Comparison of ENCODE assay signal across 8 mouse cellular contexts in the genomic region with DNA sequence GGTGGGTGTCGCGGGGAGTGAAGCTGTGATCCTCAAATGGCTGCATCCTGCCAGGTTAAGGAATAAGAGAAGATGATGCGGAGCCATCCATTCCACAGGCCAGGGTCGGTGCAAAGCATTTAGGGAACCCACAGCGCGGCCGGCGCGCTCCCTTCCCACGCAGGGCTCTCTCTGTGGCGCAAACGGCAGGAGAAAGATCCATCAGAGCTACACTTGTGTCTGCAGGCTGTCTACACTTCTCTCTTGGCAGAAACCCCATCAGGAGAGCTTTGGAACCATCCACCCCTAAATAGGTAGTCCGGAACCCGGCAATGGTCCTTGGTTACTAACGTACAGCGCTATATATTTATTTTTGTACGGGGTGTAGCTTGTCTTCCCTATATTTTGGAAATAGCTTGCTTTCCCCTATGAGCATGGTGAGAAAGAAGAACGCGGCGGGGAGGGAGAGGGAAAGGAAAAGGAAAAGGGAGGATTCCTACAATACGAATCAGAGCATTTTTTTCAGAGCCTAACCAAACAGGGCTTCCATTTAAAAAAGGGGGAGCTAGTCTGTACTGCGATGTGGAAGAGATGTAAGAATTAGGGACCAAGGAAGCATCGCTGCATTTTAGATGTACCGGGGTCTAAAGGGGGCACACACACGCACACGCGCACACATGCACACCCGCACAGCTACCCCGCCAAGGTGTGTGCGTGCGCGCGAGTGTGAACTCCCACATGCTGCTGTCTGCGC. TPM values are rescaled to one million over a fixed set of nuclear protein-coding genes. Genes with fewer than 3 reads are reported as not detected.
DNase-seq lines count a peak whose midpoint lies in the region; ATAC-seq and TF ChIP-seq lines count a peak whose summit lies in the region.

No protein-coding gene starts in this region.

- no peak overlapping the region for H3K27ac ChIP-seq in heart, embryonic 11.5 days (ENCODE audit: low read depth, low read length)
- no peak overlapping the region for H3K27ac ChIP-seq in ES-E14 (ENCODE audit: insufficient read depth, low read depth, low read length, poor library complexity, severe bottlenecking)
- peak overlapping the region; percentile 81 for H3K27ac ChIP-seq in forebrain, embryonic 12.5 days
- H3K27ac ChIP-seq in limb, embryonic 11.5 days (replicated peaks; ENCODE audit: low read depth, low read length): no peak overlapping the region
- peak overlapping the region; percentile 99 for H3K27ac ChIP-seq in neural tube, embryonic 15.5 days (replicated peaks)

- H3K4me3 ChIP-seq in heart, embryonic 11.5 days (ENCODE audit: low read depth, low read length): peak overlapping the region; percentile 60
- H3K4me3 ChIP-seq in ES-E14 (ENCODE audit: insufficient read depth in 1 of 2, low read depth in 1 of 2, low read length in 2 of 2, poor library complexity in 1 of 2, severe bottlenecking in 1 of 2): peak overlapping the region; percentile 25 to 67
- peak overlapping the region; percentile 78 for H3K4me3 ChIP-seq in forebrain, embryonic 12.5 days (replicated peaks)
- peak overlapping the region; percentile 59 for H3K4me3 ChIP-seq in limb, embryonic 11.5 days (ENCODE audit: low read depth, low read length)
- peak overlapping the region; percentile 85 for H3K4me3 ChIP-seq in neural tube, embryonic 15.5 days (replicated peaks)

- in situ Hi-C loops in ES-E14 (cut with MboI; ENCODE audit: low sequenced_read_pairs in 2 of 2, unreplicated experiment in 2 of 2): no loop called here

- peak overlapping the region; percentile 46; the same call in 1 of the 2 replicates for H3K9ac ChIP-seq in heart, embryonic 11.5 days (ENCODE audit: low read depth, low read length)
- H3K9ac ChIP-seq in ES-E14 (ENCODE audit: insufficient read depth, low read depth, low read length, poor library complexity, severe bottlenecking): peak overlapping the region; percentile 28; the same call in 1 of the 2 replicates
- peak overlapping the region; percentile 79 for H3K9ac ChIP-seq in forebrain, embryonic 12.5 days
- peak overlapping the region; percentile 49 for H3K9ac ChIP-seq in limb, embryonic 11.5 days (ENCODE audit: low read length)
- H3K9ac ChIP-seq in neural tube, embryonic 15.5 days (replicated peaks): peak overlapping the region; percentile 97

- H3K4me2 ChIP-seq in heart, embryonic 11.5 days: peak overlapping the region; percentile 98
- H3K4me2 ChIP-seq in forebrain, embryonic 12.5 days: peak overlapping the region; percentile 96
- peak overlapping the region; percentile 99 for H3K4me2 ChIP-seq in limb, embryonic 11.5 days (ENCODE audit: low read depth, severe bottlenecking)
- H3K4me2 ChIP-seq in neural tube, embryonic 15.5 days: peak overlapping the region; percentile 84

- no peak for DNase-seq in heart, adult 18-20 months
- DNase-seq in ES-E14 (ENCODE audit: low read depth, low spot score) (no peak), MN1 (ENCODE audit: low spot score) (no peak)
- DNase-seq in limb, embryonic 11.5 days (ENCODE audit: low spot score): peak; percentile 28
- no peak for DNase-seq in cerebellum, adult 9-11 months

- H3K9me3 ChIP-seq in heart, embryonic 11.5 days (replicated peaks; ENCODE audit: control insufficient read depth, low read length): no peaks in the 10 kb centered on the region
- H3K9me3 ChIP-seq in ES-E14 (ENCODE audit: control insufficient read depth, insufficient read depth, low read depth, low read length): no peaks in the 10 kb centered on the region
- 0 out of 2 replicates have a peak, but pooled peaks cover 3% of the 10 kb centered on the region for H3K9me3 ChIP-seq in forebrain, embryonic 12.5 days
- H3K9me3 ChIP-seq in limb, embryonic 11.5 days (ENCODE audit: control insufficient read depth, low read length): no peaks in the 10 kb centered on the region
- H3K9me3 ChIP-seq in neural tube, embryonic 15.5 days (replicated peaks): no peaks in the 10 kb centered on the region

- WGBS in heart, embryonic 11.5 days (ENCODE audit: insufficient replicate concordance): 1% methylated on average over 34 of the region's 34 CpGs
- WGBS in forebrain, embryonic 12.5 days: under 1% methylated on average over 34 of the region's 34 CpGs
- under 1% methylated on average over 34 of the region's 34 CpGs for WGBS in limb, embryonic 11.5 days
- under 1% methylated on average over 34 of the region's 34 CpGs for WGBS in neural tube, embryonic 15.5 days

- ATAC-seq in heart, embryonic 11.5 days (replicated peaks; ENCODE audit: insufficient number of reproducible peaks, low FRiP score, low TSS enrichment): no peak
- peak; percentile 44 for ATAC-seq in forebrain, embryonic 12.5 days (ENCODE audit: low FRiP score)
- no peak for ATAC-seq in limb, embryonic 11.5 days (ENCODE audit: insufficient number of reproducible peaks, low FRiP score, low TSS enrichment, low read depth)
- peak; percentile 40 for ATAC-seq in neural tube, embryonic 15.5 days (ENCODE audit: low FRiP score)

- no peaks in the 10 kb centered on the region for H3K36me3 ChIP-seq in heart, embryonic 11.5 days (ENCODE audit: control insufficient read depth, insufficient read depth, low read length)
- no peaks in the 10 kb centered on the region for H3K36me3 ChIP-seq in ES-E14 (ENCODE audit: control insufficient read depth, insufficient read depth, low read length, poor library complexity, severe bottlenecking)
- H3K36me3 ChIP-seq in forebrain, embryonic 12.5 days (replicated peaks): no peaks in the 10 kb centered on the region
- H3K36me3 ChIP-seq in limb, embryonic 11.5 days (ENCODE audit: control insufficient read depth, insufficient read depth, low read length): no peaks in the 10 kb centered on the region
- no peaks in the 10 kb centered on the region for H3K36me3 ChIP-seq in neural tube, embryonic 15.5 days

- peaks cover 50% of the 10 kb centered on the region for H3K27me3 ChIP-seq in heart, embryonic 11.5 days (ENCODE audit: control insufficient read depth, insufficient read depth, low read length)
- H3K27me3 ChIP-seq in forebrain, embryonic 12.5 days: peaks cover 19% of the 10 kb centered on the region
- H3K27me3 ChIP-seq in limb, embryonic 11.5 days (ENCODE audit: control insufficient read depth, insufficient read depth, low read length): peaks cover 40% of the 10 kb centered on the region
- no peaks in the 10 kb centered on the region for H3K27me3 ChIP-seq in neural tube, embryonic 15.5 days (replicated peaks)

- H3K4me1 ChIP-seq in heart, embryonic 11.5 days (ENCODE audit: control insufficient read depth, insufficient read depth, low read length): peaks cover 2% of the 10 kb centered on the region; the same call in 1 of the 2 replicates
- peaks cover 0 to 6% of the 10 kb centered on the region in 2 experiments; a peak in 1 of 4 replicates for H3K4me1 ChIP-seq in ES-E14 (ENCODE audit: control insufficient read depth in 2 of 2, insufficient read depth in 2 of 2, low read length in 2 of 2, poor library complexity in 1 of 2)
- peaks cover 34% of the 10 kb centered on the region for H3K4me1 ChIP-seq in forebrain, embryonic 12.5 days
- H3K4me1 ChIP-seq in limb, embryonic 11.5 days (ENCODE audit: control insufficient read depth, insufficient read depth, low read length): peaks cover 9% of the 10 kb centered on the region
- H3K4me1 ChIP-seq in neural tube, embryonic 15.5 days: peaks cover 31% of the 10 kb centered on the region

TF ChIP-seq in ES-E14, 5 proteins besides CTCF, POLR2A, EP300 and RAD21:
- TF ChIP-seq ZNF384 (IDR thresholded peaks at IDR 0.05; ENCODE audit: low read depth, low read length): no peak
- no peak for TF ChIP-seq MAFK (IDR thresholded peaks at IDR 0.05; ENCODE audit: insufficient read depth, low read depth, low read length)
- no peak for TF ChIP-seq CHD2 (IDR thresholded peaks at IDR 0.05; ENCODE audit: low read depth, low read length)
- no peak for TF ChIP-seq HCFC1 (IDR thresholded peaks at IDR 0.05; ENCODE audit: borderline replicate concordance, insufficient read depth, low read length)
- TF ChIP-seq ZC3H11A (IDR thresholded peaks at IDR 0.05; ENCODE audit: borderline replicate concordance, low read depth, low read length): no peak

RNA-seq across cellular contexts. Expression of gene Ntrk2, which starts 0.7 kb away (rescaled TPM):
- 3.1 and 4.7 TPM in 2 replicates for polyA plus RNA-seq in heart, embryonic 11.5 days (2014; fragmentation: Nextera tagmentation; extraction: Ambion mirVana)
- 1 to 10 TPM; 1.2 to 4.8 TPM for total RNA-seq in heart, adult 18-20 months (2021)
- total RNA-seq in ES-E14 (2012; rRNA removed): 1.9 and 5.0 TPM in 2 replicates
- 46.6 and 51.7 TPM in 2 replicates for polyA plus RNA-seq in forebrain, embryonic 12.5 days (2016; fragmentation: Nextera tagmentation; extraction: Ambion mirVana)
- 4.0 and 5.6 TPM in 2 replicates for polyA plus RNA-seq in limb, embryonic 11.5 days (2014; fragmentation: Nextera tagmentation; extraction: Ambion mirVana)
- polyA plus RNA-seq in neural tube, embryonic 15.5 days (2015; fragmentation: Nextera tagmentation; extraction: Ambion mirVana): 112 and 132 TPM in 2 replicates

Comparison
In these comparisons a context has a peak if more than half of its experiments do, and no peak if none do; other contexts are left out.
1. ATAC-seq: peak in forebrain, embryonic 12.5 days (single experiment) and neural tube, embryonic 15.5 days (single experiment); none in heart, embryonic 11.5 days (single experiment) and limb, embryonic 11.5 days (single experiment).
2. H3K27ac ChIP-seq: peak in forebrain, embryonic 12.5 days (single experiment) and neural tube, embryonic 15.5 days (single experiment); none in heart, embryonic 11.5 days (single experiment), ES-E14 (single experiment) and limb, embryonic 11.5 days (single experiment).
3. H3K9ac ChIP-seq: peak in every context shown above with its lines; median percentile 97 in neural tube, embryonic 15.5 days; 79 in forebrain, embryonic 12.5 days; 49 in limb, embryonic 11.5 days; 46 in heart, embryonic 11.5 days; 28 in ES-E14.
4. Peak in every context shown above with its lines, with median percentiles within 50 percentile points of each other: H3K4me2 ChIP-seq and H3K4me3 ChIP-seq.